Mouse (Mus musculus) left cerebral cortex, postnatal 4 days (tissue): ENCODE data around the gene Nkain2. TPM values are rescaled to one million over a fixed set of nuclear protein-coding genes. Genes with fewer than 3 reads are reported as not detected.

Source experiments
- DNase-seq: peaks from one replicate; pipeline ENCODE4 v3.0.0-alpha.2; 2022
- intact Hi-C: fragments of 180-260 bp; cut with DNase I; formaldehyde crosslinking; loops from one replicate; pipeline ENCODE4 v1.15.1; 2025
- total RNA-seq, 2 experiments: library from RNA; stranded (reverse); gene quantifications; 2 replicates each; pipeline ENCODE4 v1.2.3; 2021

The Nkain2 gene
- total RNA-seq, 2 experiments from 2014 or later, result 49.2 to 49.7 TPM

DNA sequence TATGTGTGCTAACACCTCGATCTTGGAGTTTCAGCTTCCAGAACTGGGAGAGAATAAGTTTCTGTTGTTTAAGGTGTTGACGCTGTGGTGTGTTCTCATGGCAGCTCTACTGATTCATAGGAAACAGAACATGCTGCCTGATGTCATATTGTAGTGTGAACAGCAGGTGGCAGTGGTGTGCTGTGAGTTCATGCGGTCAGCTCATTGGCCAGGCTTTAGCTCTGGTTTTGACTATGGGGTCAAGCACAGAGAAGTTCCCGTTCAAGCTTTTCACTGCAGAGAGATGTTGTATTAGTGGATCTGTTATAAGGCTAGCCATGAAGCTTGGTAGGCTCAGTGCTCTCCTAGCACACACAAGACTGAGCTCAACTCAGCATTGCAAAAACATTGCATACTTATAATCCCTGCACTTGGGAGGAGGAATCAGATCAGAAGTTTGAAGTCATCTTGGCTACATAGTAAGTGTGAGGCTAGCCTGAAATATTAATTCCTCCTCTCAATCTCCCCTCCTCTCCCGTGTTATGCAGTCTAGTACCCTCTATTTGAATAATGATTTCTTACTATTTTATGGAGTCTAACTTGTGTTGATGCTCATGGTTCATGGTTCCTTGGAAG is 1147.7 kb downstream of the Nkain2 start:
- intact Hi-C loops, result loop anchor here (5.0 kb wide), 1 partner anchor 1150 kb away; the partner anchor contains the start of gene Nkain2

GRCm38 (mm10) chr10:31728036-31728435 is 1162.2 kb downstream of the Nkain2 start:
- no peak for DNase-seq
- intact Hi-C loops, result no loop called here

More for the DNA sequence above, 1147.7 kb downstream of the Nkain2 start:
- DNase-seq, result peak; percentile 70

DNA sequence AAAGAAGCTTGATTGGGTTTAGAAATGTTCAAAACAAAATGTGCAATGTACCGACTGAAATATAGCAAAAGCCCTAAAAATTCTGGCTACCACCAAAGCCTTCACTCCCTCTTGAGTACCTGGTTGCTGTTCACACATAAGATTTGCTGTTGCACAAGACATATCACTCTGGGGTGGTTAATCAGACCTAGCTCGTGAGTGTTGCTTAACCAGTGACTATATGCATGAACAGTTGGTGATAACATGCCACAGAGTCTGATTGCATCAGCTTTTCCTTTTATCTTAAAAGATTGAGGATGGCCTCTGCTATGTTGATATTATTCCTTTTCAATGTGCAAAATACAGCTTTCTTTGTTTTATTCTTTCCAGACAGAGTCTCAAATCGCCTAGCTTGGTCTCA is 1243.0 kb downstream of the Nkain2 start:
- intact Hi-C loops, result no loop called here
- no peak for DNase-seq

DNA sequence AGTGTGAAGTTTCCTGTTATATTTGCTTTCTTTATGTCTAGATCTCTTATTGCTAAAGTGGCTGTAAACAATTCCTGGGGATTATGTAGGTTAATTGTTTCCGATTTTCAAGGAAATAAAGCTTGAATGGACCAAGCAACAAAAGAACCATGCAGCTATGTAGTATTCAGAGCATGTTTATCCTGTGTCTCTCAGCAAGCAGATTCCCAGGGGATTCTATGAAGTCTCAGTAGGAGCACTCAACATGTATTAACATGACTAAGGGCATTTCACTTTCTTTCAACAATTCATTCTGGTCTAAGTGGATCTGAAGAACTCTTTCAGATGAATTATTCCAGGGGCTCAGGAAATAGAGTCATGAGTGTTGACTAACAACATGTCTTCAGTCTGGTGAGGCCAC is 1244.2 kb downstream of the Nkain2 start:
- DNase-seq, result no peak
- intact Hi-C loops, result no loop called here

Other genes starting within 250 kb of the Nkain2 start
- gene Trdn, start 190.1 kb upstream of the Nkain2 start, total RNA-seq, result not detected